In genomic region chr16:87248501-87249030, GRCm38 (mm10) we compare ENCODE assay signal across 10 mouse cellular contexts.
A peak's percentile ranks its signal among the peaks of the same experiment; 100 is the strongest.
DNase-seq lines count a peak whose midpoint lies in the region; ATAC-seq and TF ChIP-seq lines count a peak whose summit lies in the region.
"Had no signal": no experiment of that assay in that cellular context is flagged by ENCODE, and none has a peak within 500 bp of the region (broad histone marks: within the 10 kb centered on the region; RNA-seq: fewer than 3 reads in every experiment).

No protein-coding gene starts in this region.

- DNase-seq in A20 (ENCODE audit: low read depth, low spot score): peak; percentile 47
- DNase-seq in Patski (ENCODE audit: low read depth, low spot score): no peak
- peak; percentile 91 for DNase-seq in forebrain, embryonic 14.5 days (ENCODE audit: low spot score)
- peak; percentile 70 for DNase-seq in limb, embryonic 14.5 days (ENCODE audit: low spot score)
- DNase-seq in right cerebral cortex, postnatal 14 days: peak; percentile 45
- DNase-seq in spleen, adult 12 weeks (ENCODE audit: low spot score): no peak
- DNase-seq: liver, embryonic 13.5 days had no signal

- TF ChIP-seq CTCF in intestine, postnatal 0 days (IDR thresholded peaks at IDR 0.05; ENCODE audit: low read depth): peak; percentile 68
- peak; percentile 49 for TF ChIP-seq CTCF in Patski (IDR thresholded peaks at IDR 0.05)

- CTCF ChIA-PET in Patski (lab: Charles Lee): interaction anchor here (0.9 to 5.8 kb wide), 7 partner anchors 9 to 1441 kb away, joined by 3 to 39 read pairs (median 5); no protein-coding TSS in a partner anchor

- no peak overlapping the region for H3K27ac ChIP-seq in intestine, postnatal 0 days (ENCODE audit: low read depth, low read length)
- no peak overlapping the region for H3K27ac ChIP-seq in intestine, embryonic 16.5 days (ENCODE audit: low read length)
- no peak overlapping the region for H3K27ac ChIP-seq in forebrain, embryonic 14.5 days (ENCODE audit: low read depth, low read length)
- H3K27ac ChIP-seq in limb, embryonic 14.5 days (replicated peaks; ENCODE audit: low read depth, low read length): no peak overlapping the region
- H3K27ac ChIP-seq: embryonic facial prominence, embryonic 12.5 days; liver, embryonic 13.5 days had no signal

- H3K27me3 ChIP-seq in intestine, postnatal 0 days (replicated peaks; ENCODE audit: control insufficient read depth, insufficient read depth, low read length): no peaks in the 10 kb centered on the region
- no peaks in the 10 kb centered on the region for H3K27me3 ChIP-seq in intestine, embryonic 16.5 days (replicated peaks; ENCODE audit: control insufficient read depth, insufficient read depth, low read length)
- no peaks in the 10 kb centered on the region for H3K27me3 ChIP-seq in Patski
- H3K27me3 ChIP-seq in forebrain, embryonic 14.5 days (replicated peaks; ENCODE audit: control insufficient read depth, insufficient read depth, low read length): no peaks in the 10 kb centered on the region
- no peaks in the 10 kb centered on the region for H3K27me3 ChIP-seq in limb, embryonic 14.5 days (ENCODE audit: control insufficient read depth, insufficient read depth, low read length)
- H3K27me3 ChIP-seq: embryonic facial prominence, embryonic 12.5 days; liver, embryonic 13.5 days had no signal

- no peak overlapping the region for H3K4me3 ChIP-seq in intestine, postnatal 0 days (ENCODE audit: low read depth, low read length)
- H3K4me3 ChIP-seq in intestine, embryonic 16.5 days (ENCODE audit: low read length): no peak overlapping the region
- no peak overlapping the region for H3K4me3 ChIP-seq in forebrain, embryonic 14.5 days (ENCODE audit: low read depth, low read length)
- no peak overlapping the region for H3K4me3 ChIP-seq in limb, embryonic 14.5 days (replicated peaks; ENCODE audit: low read length)
- H3K4me3 ChIP-seq: embryonic facial prominence, embryonic 12.5 days; liver, embryonic 13.5 days had no signal

- H3K36me3 ChIP-seq in intestine, postnatal 0 days (ENCODE audit: control insufficient read depth, insufficient read depth): no peaks in the 10 kb centered on the region
- no peaks in the 10 kb centered on the region for H3K36me3 ChIP-seq in intestine, embryonic 16.5 days (ENCODE audit: control insufficient read depth, insufficient read depth, low read length)
- no peaks in the 10 kb centered on the region for H3K36me3 ChIP-seq in forebrain, embryonic 14.5 days (ENCODE audit: control insufficient read depth, insufficient read depth, low read length)
- no peaks in the 10 kb centered on the region for H3K36me3 ChIP-seq in limb, embryonic 14.5 days (ENCODE audit: control insufficient read depth, insufficient read depth, low read length)
- H3K36me3 ChIP-seq: embryonic facial prominence, embryonic 12.5 days; liver, embryonic 13.5 days had no signal

- H3K9me3 ChIP-seq in intestine, postnatal 0 days (ENCODE audit: control insufficient read depth): no peaks in the 10 kb centered on the region
- no peaks in the 10 kb centered on the region for H3K9me3 ChIP-seq in intestine, embryonic 16.5 days (ENCODE audit: control insufficient read depth, low read length)
- no peaks in the 10 kb centered on the region for H3K9me3 ChIP-seq in forebrain, embryonic 14.5 days (replicated peaks; ENCODE audit: control insufficient read depth, low read length)
- H3K9me3 ChIP-seq in limb, embryonic 14.5 days (ENCODE audit: control insufficient read depth, low read length): no peaks in the 10 kb centered on the region
- H3K9me3 ChIP-seq: embryonic facial prominence, embryonic 12.5 days; liver, embryonic 13.5 days had no signal

- H3K9ac ChIP-seq in intestine, postnatal 0 days (ENCODE audit: low read depth, low read length): no peak overlapping the region
- H3K9ac ChIP-seq in intestine, embryonic 16.5 days (ENCODE audit: low read depth, low read length): no peak overlapping the region
- H3K9ac ChIP-seq in forebrain, embryonic 14.5 days (ENCODE audit: low read length): no peak overlapping the region
- H3K9ac ChIP-seq in limb, embryonic 14.5 days (ENCODE audit: low read depth, low read length, severe bottlenecking): no peak overlapping the region
- H3K9ac ChIP-seq: embryonic facial prominence, embryonic 12.5 days; liver, embryonic 13.5 days had no signal

- H3K4me2 ChIP-seq in intestine, postnatal 0 days (replicated peaks; ENCODE audit: low read depth): no peak overlapping the region
- H3K4me2 ChIP-seq in intestine, embryonic 16.5 days (ENCODE audit: low read depth, low read length): no peak overlapping the region
- H3K4me2 ChIP-seq in forebrain, embryonic 14.5 days (ENCODE audit: low read length): no peak overlapping the region
- H3K4me2 ChIP-seq in limb, embryonic 14.5 days (replicated peaks; ENCODE audit: low read depth, low read length, severe bottlenecking): no peak overlapping the region
- H3K4me2 ChIP-seq: embryonic facial prominence, embryonic 12.5 days; liver, embryonic 13.5 days had no signal

- no peak for TF ChIP-seq POLR2A in limb, embryonic 14.5 days (IDR thresholded peaks at IDR 0.05; ENCODE audit: borderline replicate concordance, extremely low read depth, insufficient read depth, insufficient read length)

- in situ Hi-C loops in Patski (cut with MboI; ENCODE audit: low pct_unique_long_range_greater_than_20kb): loop anchor here (5.0 kb wide), 4 partner anchors 601 to 1441 kb away; no protein-coding TSS in a partner anchor

- no peak for ATAC-seq in intestine, postnatal 0 days
- ATAC-seq in intestine, embryonic 16.5 days: no peak
- ATAC-seq in Patski: no peak
- ATAC-seq in forebrain, embryonic 14.5 days: peak; percentile 47
- ATAC-seq in limb, embryonic 14.5 days (ENCODE audit: low FRiP score, low read depth): no peak

- no peaks in the 10 kb centered on the region for H3K4me1 ChIP-seq in intestine, postnatal 0 days (replicated peaks; ENCODE audit: control insufficient read depth, insufficient read depth, low read length)
- no peaks in the 10 kb centered on the region for H3K4me1 ChIP-seq in intestine, embryonic 16.5 days (ENCODE audit: control insufficient read depth, insufficient read depth, low read length)
- no peaks in the 10 kb centered on the region for H3K4me1 ChIP-seq in forebrain, embryonic 14.5 days (ENCODE audit: control insufficient read depth, insufficient read depth, low read length)
- peaks cover 3% of the 10 kb centered on the region; the same call in 1 of the 2 replicates for H3K4me1 ChIP-seq in limb, embryonic 14.5 days (ENCODE audit: control insufficient read depth, insufficient read depth, low read length)
- H3K4me1 ChIP-seq: liver, embryonic 13.5 days had no signal

- POLR2A ChIA-PET in Patski (lab: Charles Lee): no interaction called here

- WGBS in intestine, postnatal 0 days: 47% methylated on average over 6 of the region's 6 CpGs
- WGBS in intestine, embryonic 16.5 days: 46% methylated on average over 6 of the region's 6 CpGs
- WGBS in forebrain, embryonic 14.5 days: 44% methylated on average over 6 of the region's 6 CpGs
- 20% methylated on average over 6 of the region's 6 CpGs for WGBS in limb, embryonic 14.5 days

Comparison
In these comparisons a context has a peak if more than half of its experiments do, and no peak if none do; other contexts are left out.
1. DNase-seq: peak in A20 (single experiment), forebrain, embryonic 14.5 days (single experiment), limb, embryonic 14.5 days (single experiment) and right cerebral cortex, postnatal 14 days (single experiment); none in Patski (single experiment) and spleen, adult 12 weeks (single experiment).